Mouse (Mus musculus) stomach, embryonic 16.5 days (tissue): Measurements from ENCODE around the gene Prokr2. TPM values are rescaled to one million over a fixed set of nuclear protein-coding genes. Genes with fewer than 3 reads are reported as not detected.

Experiments
- ATAC-seq: fragments of 200-750 bp; cut with Nextera tagmentation; 2 replicates; pipeline ENCODE4 v1.8.0; 2017; ENCODE audit warnings: moderate number of reproducible peaks, moderate TSS enrichment; ENCODE audit not compliant: insufficient read depth, low FRiP score
- H3K27ac ChIP-seq: fragments of 300-500 bp; sonication (generic); 2 replicates; pipeline ENCODE4 v1.5.1; 2014; ENCODE audit warnings: low read length
- H3K27me3 ChIP-seq: fragments of 300-500 bp; sonication (generic); 2 replicates; pipeline ENCODE4 v1.6.1; 2014; ENCODE audit warnings: low read length, control low read depth, mixed read lengths; ENCODE audit not compliant: control insufficient read depth, insufficient read depth
- H3K36me3 ChIP-seq: fragments of 300-500 bp; sonication (generic); 2 replicates; pipeline ENCODE4 v1.6.1; 2014; ENCODE audit warnings: low read length; ENCODE audit not compliant: control insufficient read depth, insufficient read depth
- H3K4me1 ChIP-seq: fragments of 300-500 bp; sonication (generic); 2 replicates; pipeline ENCODE4 v1.6.1; 2014; ENCODE audit warnings: low read length, control low read depth, mixed read lengths; ENCODE audit not compliant: control insufficient read depth, insufficient read depth
- H3K4me2 ChIP-seq: fragments of 300-500 bp; sonication (generic); 2 replicates; pipeline ENCODE4 v1.6.1; 2014; ENCODE audit warnings: low read depth, low read length, mixed read lengths
- H3K4me3 ChIP-seq: fragments of 300-500 bp; sonication (generic); replicated peaks from 2 replicates; pipeline ENCODE4 v1.5.1; 2014; ENCODE audit warnings: mild to moderate bottlenecking, low read length
- H3K9ac ChIP-seq: fragments of 300-500 bp; sonication (generic); 2 replicates; pipeline ENCODE4 v1.6.1; 2014; ENCODE audit warnings: low read length
- H3K9me3 ChIP-seq: fragments of 300-500 bp; sonication (generic); replicated peaks from 2 replicates; pipeline ENCODE4 v1.6.1; 2016; ENCODE audit warnings: low read length, control low read depth; ENCODE audit not compliant: control insufficient read depth
- WGBS: fragments of 180-500 bp; shearing (Covaris S2); extraction: QIAGEN DNeasy Blood & Tissue Kit; methylation state at CpG from one replicate; pipeline ENCODE4 v1.1.7; 2014; 5-methylcytosine and 5-hydroxymethylcytosine counted together
- polyA plus RNA-seq: library from polyadenylated mRNA; unstranded; fragments of >200 nt; fragmentation: Nextera tagmentation; extraction: Ambion mirVana; gene quantifications from 2 replicates; pipeline ENCODE4 v1.2.1, GENCODE M21; 2015

Gene Prokr2
- polyA plus RNA-seq, 1 experiment from 2014 or later = 0.23 TPM

DNA sequence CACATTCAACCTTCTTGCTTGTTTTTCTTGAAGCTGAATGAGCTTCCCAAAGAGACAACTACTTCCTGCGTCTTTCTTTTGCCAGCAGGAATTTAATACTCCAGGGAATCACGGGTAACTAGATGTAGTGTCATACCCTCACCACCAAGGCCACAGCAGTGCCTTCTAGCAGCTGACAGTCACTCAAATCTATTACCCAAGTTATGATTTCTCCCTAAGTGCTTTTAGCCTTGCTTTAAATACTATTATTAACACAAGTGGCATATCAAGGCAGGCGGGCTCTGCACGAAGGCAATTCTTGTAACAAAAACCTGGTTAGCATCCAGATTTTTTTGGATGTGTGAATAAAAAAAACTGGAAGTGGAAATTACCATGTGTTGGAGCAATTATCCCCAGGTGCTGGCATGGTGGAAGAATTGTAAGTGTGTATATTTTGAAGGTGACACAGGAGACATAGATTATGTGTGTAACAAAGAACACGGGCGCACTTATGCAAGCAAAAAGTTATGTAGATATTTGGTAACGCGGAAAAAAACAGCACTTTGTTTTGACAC lies 5.4 kb upstream of the Prokr2 start:
- no peaks in the 10 kb centered on the region for H3K36me3 ChIP-seq
- 83% methylated on average over 8 of the region's 8 CpGs for WGBS
- no peak overlapping the region for H3K4me2 ChIP-seq
- no peak for ATAC-seq
- H3K27ac ChIP-seq = no peak overlapping the region
- H3K4me1 ChIP-seq = no peaks in the 10 kb centered on the region
- H3K27me3 ChIP-seq = no peaks in the 10 kb centered on the region; the same call in 1 of the 2 replicates
- H3K4me3 ChIP-seq = no peak overlapping the region
- H3K9me3 ChIP-seq = no peaks in the 10 kb centered on the region
- H3K9ac ChIP-seq = no peak overlapping the region

DNA sequence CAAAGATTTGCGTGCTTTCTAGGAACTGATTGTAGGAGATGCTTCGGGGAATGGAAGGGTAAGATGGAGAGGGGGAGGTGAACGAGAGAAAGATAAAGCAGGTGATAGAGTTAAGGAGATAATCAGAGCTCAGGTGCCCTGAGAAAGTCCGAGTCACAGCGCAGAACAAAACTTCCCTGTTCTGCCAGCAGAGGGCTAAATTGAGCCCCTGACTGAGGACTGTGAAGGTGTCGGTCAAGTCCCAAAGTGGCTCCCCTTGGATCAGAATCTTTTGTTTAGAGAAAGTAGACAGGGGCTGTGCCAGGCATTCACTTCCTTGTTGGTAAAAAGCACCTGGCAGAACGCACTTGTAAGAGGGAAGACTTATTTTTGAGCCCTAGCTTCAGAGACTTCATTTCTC lies 4.3 kb upstream of the Prokr2 start:
- no peaks in the 10 kb centered on the region for H3K36me3 ChIP-seq
- H3K4me2 ChIP-seq = no peak overlapping the region
- peaks cover 4% of the 10 kb centered on the region; the same call in 1 of the 2 replicates for H3K4me1 ChIP-seq
- peaks cover 7% of the 10 kb centered on the region for H3K27me3 ChIP-seq
- H3K27ac ChIP-seq = no peak overlapping the region
- no peaks in the 10 kb centered on the region for H3K9me3 ChIP-seq
- H3K4me3 ChIP-seq = no peak overlapping the region
- 20% methylated on average over 7 of the region's 7 CpGs for WGBS
- H3K9ac ChIP-seq = no peak overlapping the region
- no peak for ATAC-seq

DNA sequence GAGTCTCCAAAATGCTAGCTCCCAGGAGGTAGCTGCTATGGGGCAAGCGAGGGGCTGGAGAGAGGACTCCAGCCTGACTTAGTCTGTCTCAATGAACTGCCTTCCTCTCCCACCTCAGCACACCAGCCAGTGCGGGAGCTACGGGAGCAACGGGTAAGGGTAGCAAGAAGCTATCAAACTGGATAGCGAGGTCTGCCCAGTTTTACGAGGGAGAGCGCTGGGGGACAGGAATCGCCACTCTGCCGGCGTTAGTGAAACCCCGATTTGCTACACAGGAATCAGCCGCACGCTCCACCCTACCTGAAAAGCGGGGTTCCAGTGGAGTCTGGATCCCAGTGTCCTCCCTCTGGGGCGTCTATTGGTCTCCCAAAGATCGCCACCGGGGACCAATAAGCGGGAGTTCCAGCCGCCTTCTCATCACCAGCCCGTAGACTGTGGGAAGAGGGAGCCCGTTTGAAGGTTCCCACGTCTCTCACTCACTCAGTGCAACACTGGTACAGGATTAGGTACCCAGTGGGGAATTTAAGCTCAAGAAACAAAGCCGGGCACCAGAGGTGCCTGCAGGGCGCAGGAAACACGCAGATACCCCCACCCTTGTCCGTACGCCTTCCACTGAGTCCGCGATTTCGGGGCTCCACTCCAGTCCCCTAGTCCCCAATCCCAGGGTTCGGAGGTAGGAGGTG lies 595 bp downstream of the Prokr2 start:
- Histone ChIP-seq H3K36me3 (no peaks in the 10 kb centered on the region), H3K9me3 (no peaks in the 10 kb centered on the region), H3K27me3 (peaks cover 12% of the 10 kb centered on the region), H3K4me3 (peak overlapping the region; percentile 53), H3K9ac (peak overlapping the region; percentile 55), H3K4me2 (peak overlapping the region; percentile 96), H3K4me1 (peaks cover 7% of the 10 kb centered on the region; the same call in 1 of the 2 replicates), H3K27ac (no peak overlapping the region)
- no peak for ATAC-seq
- WGBS = under 1% methylated on average over 31 of the region's 31 CpGs

DNA sequence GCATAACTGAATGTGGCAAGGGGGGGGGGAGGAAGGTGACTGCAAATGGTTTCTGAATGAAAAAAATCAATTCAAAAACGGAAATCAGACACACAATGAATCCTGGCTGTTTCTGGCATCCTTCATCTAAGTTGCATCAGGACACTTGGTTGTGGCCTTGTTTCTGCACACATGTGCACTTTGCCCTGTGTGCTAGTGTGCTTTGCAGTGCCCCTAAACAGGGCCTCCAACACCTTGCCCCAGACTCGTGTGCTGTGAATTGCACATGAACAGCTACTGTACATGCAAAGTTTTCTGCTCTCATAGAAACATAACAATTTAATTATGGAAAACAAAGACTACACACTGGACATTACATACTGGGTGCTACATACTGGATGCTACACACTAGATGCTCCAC lies 2.9 kb downstream of the Prokr2 start:
- no peak for ATAC-seq
- Histone ChIP-seq H3K27ac (no peak overlapping the region), H3K36me3 (no peaks in the 10 kb centered on the region), H3K9ac (no peak overlapping the region), H3K4me3 (no peak overlapping the region), H3K4me1 (peaks cover 7% of the 10 kb centered on the region; the same call in 1 of the 2 replicates), H3K4me2 (no peak overlapping the region), H3K9me3 (no peaks in the 10 kb centered on the region), H3K27me3 (peaks cover 12% of the 10 kb centered on the region; the same call in 1 of the 2 replicates)
- 55% methylated on average over 2 of the region's 2 CpGs for WGBS

DNA sequence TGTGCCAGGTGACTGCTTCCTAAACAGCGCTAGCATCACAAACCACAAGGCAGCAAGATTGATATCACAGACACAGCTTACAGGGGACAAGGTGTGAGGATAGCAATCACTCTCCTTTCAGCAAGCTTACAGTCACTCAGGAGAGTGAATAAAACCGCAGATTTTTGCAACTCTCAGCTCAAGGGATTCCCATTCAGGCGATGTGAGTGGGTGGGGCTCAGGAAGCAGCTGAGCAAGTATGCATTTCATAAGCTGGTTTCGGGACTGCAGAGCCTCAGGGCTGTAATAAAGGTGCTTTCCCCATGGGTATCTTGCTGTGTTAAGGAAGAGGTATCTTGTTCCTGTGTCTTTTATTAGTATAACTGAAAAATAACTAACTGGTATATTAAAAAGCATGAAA lies 5.6 kb downstream of the Prokr2 start:
- Histone ChIP-seq H3K4me3 (no peak overlapping the region), H3K4me2 (no peak overlapping the region), H3K9me3 (no peaks in the 10 kb centered on the region), H3K4me1 (0 out of 2 replicates have a peak, but pooled peaks cover 4% of the 10 kb centered on the region), H3K27ac (no peak overlapping the region), H3K9ac (no peak overlapping the region), H3K27me3 (0 out of 2 replicates have a peak, but pooled peaks cover 4% of the 10 kb centered on the region), H3K36me3 (no peaks in the 10 kb centered on the region)
- 52% methylated on average over 4 of the region's 4 CpGs for WGBS
- ATAC-seq = no peak

DNA sequence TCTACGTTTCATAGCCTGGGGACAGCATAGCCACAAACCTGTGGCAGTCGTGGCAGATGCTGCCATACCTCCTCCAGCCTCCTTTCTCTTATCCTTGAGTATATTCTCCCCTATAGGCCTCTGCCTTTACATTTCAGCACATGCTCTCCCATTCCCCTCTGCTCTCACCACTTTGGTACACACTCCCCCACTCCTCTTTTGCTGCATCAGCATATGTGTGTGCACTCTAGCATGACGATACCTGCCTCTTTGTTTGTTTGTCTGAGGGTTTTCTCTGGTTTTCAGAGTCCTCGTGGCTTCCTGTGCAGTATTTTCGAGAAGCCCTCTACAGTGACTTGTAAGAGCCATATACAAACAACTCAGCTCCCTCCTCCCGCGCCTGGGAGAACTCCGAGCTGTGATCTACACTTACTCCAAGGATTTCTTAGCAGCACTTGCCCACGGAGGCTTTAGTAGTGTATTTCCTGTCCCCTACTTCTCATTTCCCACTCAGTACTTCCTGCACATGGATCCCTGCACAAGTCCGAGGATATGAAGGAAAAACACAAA lies 6.6 kb downstream of the Prokr2 start:
- Histone ChIP-seq H3K9me3 (no peaks in the 10 kb centered on the region), H3K4me3 (no peak overlapping the region), H3K27me3 (0 out of 2 replicates have a peak, but pooled peaks cover 4% of the 10 kb centered on the region), H3K9ac (no peak overlapping the region), H3K4me1 (no peaks in the 10 kb centered on the region), H3K27ac (no peak overlapping the region), H3K36me3 (no peaks in the 10 kb centered on the region), H3K4me2 (no peak overlapping the region)
- WGBS = 58% methylated on average over 10 of the region's 10 CpGs
- no peak for ATAC-seq

DNA sequence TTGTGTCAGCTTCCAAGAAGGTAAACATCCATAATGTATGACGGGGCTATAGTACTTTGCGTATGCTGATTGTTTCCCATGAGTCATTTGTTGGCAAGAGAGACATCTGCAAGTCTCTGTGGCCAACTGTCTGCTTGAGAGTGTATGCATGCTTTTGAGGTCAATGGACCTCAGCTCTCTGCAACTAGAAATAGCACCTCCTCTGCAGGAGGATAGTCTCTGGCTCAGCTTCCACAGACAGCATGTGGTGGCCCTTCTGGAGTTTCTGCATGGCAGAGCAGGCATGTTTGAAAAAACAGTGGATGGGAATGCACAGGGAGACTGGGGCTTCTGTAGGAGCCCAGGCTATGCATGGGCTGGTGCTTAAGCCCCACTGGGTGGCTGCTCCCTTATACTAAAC lies 7.8 kb downstream of the Prokr2 start:
- Histone ChIP-seq H3K4me3 (no peak overlapping the region), H3K27ac (no peak overlapping the region), H3K36me3 (no peaks in the 10 kb centered on the region), H3K4me1 (no peaks in the 10 kb centered on the region), H3K4me2 (no peak overlapping the region), H3K27me3 (no peaks in the 10 kb centered on the region), H3K9ac (no peak overlapping the region), H3K9me3 (no peaks in the 10 kb centered on the region)
- no peak; the same call in 1 of the 2 replicates for ATAC-seq
- 55% methylated on average over 2 of the region's 2 CpGs for whole genome bisulfite sequencing

DNA sequence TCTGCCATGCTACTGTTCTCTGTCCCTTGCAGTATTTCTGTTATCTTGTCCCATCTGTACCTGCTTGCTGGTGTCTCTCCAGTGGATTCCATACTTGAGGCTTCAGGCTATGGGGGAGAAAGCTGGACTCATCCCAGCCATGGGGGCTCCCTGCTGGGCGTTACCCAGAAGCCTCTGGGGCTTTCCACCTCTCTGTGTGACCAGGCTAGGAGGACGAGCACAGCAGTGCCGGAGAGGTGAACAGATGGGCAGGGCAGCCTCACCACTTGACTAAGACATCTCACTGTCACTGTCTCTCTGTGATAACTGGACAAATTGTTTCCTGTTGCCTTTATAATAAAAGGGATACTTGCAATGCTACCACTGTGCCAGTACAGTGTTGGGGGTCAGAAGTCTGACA lies 9.5 kb downstream of the Prokr2 start:
- H3K9me3 ChIP-seq = no peaks in the 10 kb centered on the region

DNA sequence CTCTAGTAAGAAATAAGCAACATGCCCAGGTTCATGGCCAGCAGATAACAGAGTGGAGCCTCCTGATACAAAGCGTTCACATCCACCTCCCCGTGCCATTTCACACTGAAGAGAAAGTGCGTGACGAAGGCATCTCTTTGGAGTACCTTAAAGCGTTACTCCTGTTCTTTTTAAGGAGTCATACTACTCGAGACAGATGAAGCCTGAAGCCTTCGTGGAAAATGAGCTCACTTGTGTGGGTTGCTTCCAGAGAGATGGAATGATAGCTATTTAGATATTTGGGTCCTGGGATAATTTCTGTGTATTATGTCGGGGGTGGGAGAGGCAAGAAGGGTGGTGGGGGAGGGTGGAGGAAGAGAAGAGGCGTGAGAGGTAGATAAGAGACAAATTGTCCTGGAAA lies 10.1 kb downstream of the Prokr2 start:
- H3K4me1 ChIP-seq = no peaks in the 10 kb centered on the region
- no peak overlapping the region for H3K27ac ChIP-seq
- no peak for ATAC-seq
- 68% methylated on average over 9 of the region's 9 CpGs for WGBS
- H3K27me3 ChIP-seq = no peaks in the 10 kb centered on the region
- H3K9me3 ChIP-seq = no peaks in the 10 kb centered on the region
- no peaks in the 10 kb centered on the region for H3K36me3 ChIP-seq
- H3K4me3 ChIP-seq = no peak overlapping the region
- no peak overlapping the region for H3K9ac ChIP-seq
- no peak overlapping the region for H3K4me2 ChIP-seq

More for the DNA sequence above, 9.5 kb downstream of the Prokr2 start:
- H3K27me3 ChIP-seq = no peaks in the 10 kb centered on the region
- 82% methylated on average over 3 of the region's 3 CpGs for WGBS
- H3K36me3 ChIP-seq = no peaks in the 10 kb centered on the region
- no peak overlapping the region for H3K9ac ChIP-seq
- no peaks in the 10 kb centered on the region for H3K4me1 ChIP-seq
- H3K4me3 ChIP-seq = no peak overlapping the region
- H3K27ac ChIP-seq = no peak overlapping the region
- H3K4me2 ChIP-seq = no peak overlapping the region
- no peak for ATAC-seq
